Mouse (Mus musculus) activated CD4-positive, CD25-positive, alpha-beta regulatory T cell, adult 9 weeks (primary cell): ENCODE results near the gene Hist1h3f. TPM values are rescaled to one million over a fixed set of nuclear protein-coding genes. Genes with fewer than 3 reads are reported as not detected.

Source experiments
- polyA plus RNA-seq: library from polyadenylated mRNA; unstranded; fragments of 100-300 nt; shearing (Covaris generic); gene quantifications from one replicate; pipeline ENCODE4 v1.2.1, GENCODE M21; 2017

The Hist1h3f gene
- not detected for polyA plus RNA-seq

DNA sequence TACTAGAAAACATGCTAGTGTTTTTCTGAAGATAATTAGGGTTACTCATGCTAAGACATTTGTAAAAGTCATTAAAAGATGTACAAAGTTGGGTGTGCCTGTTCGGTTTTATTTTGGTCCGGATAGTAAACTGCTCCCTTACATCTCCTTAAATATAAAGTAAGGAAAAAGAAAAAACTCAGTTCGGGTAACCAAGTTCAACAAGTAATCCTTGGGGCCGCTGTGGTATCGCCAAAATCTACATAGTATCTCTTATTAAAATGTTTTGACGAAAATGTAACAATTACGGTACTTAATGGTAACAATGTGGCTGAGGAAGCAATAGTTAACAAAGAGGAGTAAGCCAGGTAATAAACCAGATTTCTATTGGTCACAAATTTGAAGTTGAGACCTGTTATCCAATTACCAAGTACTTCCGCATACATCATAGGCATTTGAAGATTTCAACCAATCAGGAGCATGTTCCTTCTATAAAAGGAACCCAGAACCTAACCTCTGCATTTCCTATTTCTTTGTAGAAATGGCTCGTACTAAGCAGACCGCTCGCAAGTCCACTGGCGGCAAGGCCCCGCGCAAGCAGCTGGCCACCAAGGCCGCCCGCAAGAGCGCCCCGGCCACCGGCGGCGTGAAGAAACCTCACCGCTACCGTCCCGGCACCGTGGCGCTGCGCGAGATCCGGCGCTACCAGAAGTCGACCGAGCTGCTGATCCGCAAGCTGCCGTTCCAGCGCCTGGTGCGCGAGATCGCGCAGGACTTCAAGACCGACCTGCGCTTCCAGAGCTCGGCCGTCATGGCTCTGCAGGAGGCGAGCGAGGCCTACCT is at the start of gene Hist1h3f:
Hist1h3f (plus strand) TSS at position 88 of the 822 bp plus-strand sequence.

DNA sequence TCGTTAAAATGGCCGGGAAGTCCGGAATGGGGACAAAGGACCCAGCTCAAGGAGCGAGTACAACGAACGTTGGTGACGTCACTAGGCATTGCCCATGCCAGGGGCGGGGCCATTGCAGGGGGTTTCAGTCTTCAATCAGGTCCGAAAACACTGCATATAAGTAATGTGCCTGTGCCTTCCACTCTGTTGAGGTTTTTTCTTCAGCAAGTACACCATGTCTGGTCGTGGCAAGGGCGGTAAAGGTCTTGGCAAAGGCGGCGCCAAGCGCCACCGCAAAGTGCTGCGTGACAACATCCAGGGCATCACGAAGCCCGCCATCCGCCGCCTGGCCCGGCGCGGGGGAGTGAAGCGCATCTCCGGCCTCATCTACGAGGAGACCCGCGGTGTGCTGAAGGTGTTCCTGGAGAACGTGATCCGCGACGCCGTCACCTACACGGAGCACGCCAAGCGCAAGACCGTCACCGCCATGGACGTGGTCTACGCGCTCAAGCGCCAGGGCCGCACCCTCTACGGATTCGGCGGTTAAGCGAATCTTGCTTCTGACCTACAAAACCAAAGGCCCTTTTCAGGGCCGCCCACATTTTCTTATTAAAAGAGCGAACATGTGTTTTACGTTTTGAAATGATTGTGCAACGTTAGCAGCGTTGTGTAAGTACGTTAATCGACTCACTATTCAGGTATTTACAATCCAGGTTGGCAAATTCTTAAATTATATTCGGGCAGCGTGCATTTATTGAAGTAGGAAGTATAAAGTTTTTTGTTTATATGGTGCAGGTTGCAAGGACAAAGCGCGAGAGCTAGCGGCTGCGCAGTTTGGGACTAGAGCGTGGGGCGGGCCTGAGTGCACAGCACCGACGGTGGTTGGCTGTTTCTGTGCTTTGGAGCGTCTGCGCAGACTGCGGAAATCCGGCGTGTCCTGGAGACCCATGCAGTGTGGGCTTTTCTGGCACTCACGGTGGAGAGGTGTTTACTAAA is 12.7 kb upstream of the Hist1h3f start, which contains the start of gene Hist1h4h:
Hist1h4h (plus strand) TSS at position 150 of the 975 bp plus-strand sequence.

DNA sequence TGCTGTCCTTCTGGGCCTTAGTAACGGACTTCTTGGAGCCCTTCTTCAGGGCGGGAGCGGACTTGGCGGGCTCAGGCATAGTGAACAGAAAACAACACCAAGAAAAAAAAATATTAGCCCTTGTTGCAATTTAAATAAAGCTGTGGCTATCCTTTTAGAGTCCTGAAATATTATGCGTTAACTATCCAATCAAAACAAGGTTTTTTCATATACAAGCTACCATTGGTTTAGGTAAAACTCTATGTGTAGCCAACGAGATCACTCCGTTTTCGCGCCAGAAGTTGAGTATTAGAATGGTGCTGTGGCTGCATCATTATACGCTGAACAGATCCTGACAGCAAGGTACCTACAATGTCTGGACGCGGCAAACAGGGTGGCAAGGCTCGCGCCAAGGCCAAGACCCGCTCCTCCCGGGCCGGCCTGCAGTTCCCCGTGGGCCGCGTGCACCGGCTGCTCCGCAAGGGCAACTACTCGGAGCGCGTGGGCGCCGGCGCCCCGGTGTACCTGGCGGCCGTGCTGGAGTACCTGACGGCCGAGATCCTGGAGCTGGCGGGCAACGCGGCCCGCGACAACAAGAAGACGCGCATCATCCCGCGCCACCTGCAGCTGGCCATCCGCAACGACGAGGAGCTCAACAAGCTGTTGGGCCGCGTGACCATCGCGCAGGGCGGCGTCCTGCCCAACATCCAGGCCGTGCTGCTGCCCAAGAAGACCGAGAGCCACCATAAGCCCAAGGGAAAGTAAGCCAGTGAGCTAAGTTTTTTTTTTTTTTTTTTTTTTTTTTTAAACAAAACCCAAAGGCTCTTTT is 10.1 kb upstream of the Hist1h3f start, which contains the start of gene Hist1h2af:
Hist1h2af (plus strand) TSS at position 347 of the 808 bp plus-strand sequence.

DNA sequence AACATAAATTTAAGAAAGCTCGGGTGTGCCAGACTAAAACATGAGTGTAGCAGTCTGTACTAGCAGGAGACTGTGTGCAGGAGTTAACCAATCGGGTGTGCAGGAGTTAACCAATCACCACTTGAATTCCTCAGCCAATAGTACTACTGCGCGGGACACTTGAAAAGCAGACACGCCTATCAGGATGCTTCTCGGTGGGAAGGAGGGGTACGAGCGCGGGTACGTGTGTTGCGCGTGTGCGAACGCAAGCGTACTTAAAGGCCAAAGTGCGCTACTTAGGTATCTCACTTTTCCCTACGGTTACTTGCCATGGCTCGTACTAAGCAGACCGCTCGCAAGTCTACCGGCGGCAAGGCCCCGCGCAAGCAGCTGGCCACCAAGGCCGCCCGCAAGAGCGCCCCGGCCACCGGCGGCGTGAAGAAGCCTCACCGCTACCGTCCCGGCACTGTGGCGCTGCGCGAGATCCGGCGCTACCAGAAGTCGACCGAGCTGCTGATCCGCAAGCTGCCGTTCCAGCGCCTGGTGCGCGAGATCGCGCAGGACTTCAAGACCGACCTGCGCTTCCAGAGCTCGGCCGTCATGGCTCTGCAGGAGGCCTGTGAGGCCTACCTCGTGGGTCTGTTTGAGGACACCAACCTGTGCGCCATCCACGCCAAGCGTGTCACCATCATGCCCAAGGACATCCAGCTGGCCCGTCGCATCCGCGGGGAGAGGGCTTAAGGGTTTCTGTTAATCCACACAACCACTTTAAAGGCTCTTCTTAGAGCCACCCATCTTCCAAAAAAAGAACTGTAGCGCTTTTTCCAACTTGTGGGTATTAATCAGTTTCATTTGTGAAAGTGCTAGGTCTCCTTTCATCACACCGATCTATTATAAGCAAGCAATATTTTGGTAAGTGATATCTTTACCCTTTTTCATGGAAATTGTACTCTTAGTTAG is 8.4 kb upstream of the Hist1h3f start, which contains the start of gene Hist1h3g:
Hist1h3g (plus strand) TSS at position 286 of the 939 bp plus-strand sequence.

DNA sequence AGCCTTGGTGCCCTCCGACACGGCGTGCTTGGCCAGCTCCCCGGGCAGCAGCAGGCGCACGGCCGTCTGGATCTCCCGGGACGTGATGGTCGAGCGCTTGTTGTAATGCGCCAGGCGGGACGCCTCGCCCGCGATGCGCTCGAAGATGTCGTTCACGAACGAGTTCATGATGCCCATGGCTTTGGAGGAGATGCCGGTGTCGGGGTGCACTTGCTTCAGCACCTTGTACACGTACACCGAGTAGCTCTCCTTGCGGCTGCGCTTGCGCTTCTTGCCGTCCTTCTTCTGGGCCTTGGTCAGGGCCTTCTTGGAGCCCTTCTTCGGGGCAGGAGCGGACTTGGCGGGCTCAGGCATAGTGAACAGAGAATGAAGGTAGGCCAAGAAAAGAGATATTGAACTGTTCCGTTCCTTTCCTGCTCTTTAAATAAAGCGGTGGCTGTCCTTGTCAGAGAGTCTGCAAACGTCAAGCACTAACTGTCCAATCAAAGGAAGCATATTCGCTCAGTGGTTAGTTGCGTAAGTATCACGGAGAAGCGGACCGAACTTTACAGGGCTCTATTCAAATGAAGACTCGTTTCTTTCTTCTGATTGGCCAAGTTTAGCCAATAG is 749 bp upstream of the Hist1h3f start, which contains the start of gene Hist1h2bh:
Hist1h2bh (minus strand) TSS at position 394 of the 609 bp plus-strand sequence.

DNA sequence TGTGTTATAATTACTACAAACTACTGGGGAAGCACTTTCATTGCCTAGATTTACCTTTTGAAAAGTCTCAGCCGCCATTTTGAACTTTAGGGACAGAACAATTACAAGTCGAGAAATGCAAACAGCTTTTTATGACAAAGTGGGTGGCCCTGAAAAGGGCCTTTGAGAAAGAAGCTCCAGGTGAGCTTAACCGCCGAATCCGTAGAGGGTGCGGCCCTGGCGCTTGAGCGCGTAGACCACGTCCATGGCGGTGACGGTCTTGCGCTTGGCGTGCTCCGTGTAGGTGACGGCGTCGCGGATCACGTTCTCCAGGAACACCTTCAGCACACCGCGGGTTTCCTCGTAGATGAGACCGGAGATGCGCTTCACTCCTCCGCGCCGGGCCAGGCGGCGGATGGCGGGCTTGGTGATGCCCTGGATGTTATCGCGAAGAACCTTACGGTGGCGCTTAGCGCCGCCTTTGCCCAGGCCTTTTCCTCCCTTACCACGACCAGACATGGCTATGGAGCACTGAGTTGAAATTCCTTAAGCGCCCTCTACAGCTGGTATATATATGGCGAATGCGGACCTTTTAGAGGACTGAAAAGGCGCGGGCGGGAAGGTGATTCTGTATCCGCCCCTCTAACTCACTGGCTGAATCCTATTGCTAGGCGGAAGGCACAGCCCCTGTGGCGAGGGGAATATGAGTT is 7.4 kb downstream of the Hist1h3f start, which contains the start of gene Hist1h4f:
Hist1h4f (minus strand) TSS at position 503 of the 689 bp plus-strand sequence.

DNA sequence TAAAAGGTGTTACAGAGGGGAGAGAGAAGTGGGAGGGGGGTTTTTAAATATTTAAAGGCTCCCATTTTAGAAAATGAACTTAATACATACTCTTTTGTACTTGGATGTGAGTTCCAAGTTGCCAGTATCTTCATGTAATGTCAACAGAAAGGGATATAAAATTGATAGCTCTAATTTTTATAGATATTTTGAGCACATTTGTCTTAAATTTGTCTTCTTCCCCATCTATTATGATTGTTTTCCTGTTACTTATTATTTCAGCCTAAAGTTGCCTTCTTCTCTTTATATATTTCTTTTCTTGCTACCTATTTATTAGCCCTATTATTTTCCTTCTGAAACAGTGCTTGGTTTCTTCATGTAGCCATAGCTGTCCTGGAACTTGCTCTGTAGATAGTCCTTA is 9.1 kb downstream of the Hist1h3f start, which contains the start of gene Hist1h1d:
Hist1h1d (plus strand) TSS at position 301 of the 400 bp plus-strand sequence.

DNA sequence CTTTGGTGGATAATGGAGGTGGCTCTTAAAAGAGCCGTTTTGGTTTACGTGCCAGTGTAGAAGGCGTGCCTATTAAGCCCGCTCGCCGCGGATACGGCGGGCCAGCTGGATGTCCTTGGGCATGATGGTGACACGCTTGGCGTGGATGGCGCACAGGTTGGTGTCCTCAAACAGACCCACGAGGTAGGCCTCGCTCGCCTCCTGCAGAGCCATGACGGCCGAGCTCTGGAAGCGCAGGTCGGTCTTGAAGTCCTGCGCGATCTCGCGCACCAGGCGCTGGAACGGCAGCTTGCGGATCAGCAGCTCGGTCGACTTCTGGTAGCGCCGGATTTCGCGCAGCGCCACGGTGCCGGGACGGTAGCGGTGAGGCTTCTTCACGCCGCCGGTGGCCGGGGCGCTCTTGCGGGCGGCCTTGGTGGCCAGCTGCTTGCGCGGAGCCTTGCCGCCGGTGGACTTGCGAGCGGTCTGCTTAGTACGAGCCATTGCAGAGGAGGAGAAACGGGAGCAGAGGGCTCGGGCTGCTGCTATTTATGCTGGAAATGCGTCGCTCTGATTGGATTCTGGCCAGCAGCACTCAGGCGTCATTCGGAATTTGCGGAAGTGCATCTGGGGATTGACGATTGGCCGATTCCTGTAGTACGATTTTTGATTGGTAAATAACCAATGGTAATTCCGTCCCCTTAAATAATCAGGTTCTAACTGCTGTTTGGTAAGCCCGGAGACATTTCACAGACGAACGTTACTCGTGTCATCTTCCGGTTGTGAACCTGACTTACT is 18.2 kb downstream of the Hist1h3f start, which contains the start of gene Hist1h3e:
Hist1h3e (minus strand) TSS at position 487 of the 777 bp plus-strand sequence.

DNA sequence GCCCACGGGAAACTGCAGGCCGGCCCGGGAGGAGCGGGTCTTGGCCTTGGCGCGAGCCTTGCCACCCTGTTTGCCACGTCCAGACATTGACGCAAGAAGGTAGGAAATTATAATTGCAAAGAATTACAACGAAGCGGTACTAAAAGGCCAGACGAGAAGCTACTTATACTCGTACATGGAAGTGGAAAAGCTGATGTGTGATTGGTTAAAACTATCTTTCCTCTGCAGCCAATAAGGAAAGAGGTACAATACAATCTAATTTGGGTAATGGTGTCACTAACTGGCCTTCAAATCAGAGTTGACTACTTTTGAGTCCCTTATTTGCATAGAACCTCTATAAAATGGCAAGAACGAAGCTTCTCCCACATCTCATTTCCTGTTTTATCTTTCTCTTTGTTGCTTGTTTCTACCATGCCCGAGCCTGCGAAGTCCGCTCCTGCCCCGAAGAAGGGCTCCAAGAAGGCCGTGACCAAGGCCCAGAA is 27.2 kb downstream of the Hist1h3f start, which contains the start of the genes Hist1h2ae and Hist1h2bg:
Hist1h2ae (minus strand) TSS at position 199 of the 482 bp plus-strand sequence.
Hist1h2bg (plus strand) TSS at position 375 of the 482 bp plus-strand sequence.

DNA sequence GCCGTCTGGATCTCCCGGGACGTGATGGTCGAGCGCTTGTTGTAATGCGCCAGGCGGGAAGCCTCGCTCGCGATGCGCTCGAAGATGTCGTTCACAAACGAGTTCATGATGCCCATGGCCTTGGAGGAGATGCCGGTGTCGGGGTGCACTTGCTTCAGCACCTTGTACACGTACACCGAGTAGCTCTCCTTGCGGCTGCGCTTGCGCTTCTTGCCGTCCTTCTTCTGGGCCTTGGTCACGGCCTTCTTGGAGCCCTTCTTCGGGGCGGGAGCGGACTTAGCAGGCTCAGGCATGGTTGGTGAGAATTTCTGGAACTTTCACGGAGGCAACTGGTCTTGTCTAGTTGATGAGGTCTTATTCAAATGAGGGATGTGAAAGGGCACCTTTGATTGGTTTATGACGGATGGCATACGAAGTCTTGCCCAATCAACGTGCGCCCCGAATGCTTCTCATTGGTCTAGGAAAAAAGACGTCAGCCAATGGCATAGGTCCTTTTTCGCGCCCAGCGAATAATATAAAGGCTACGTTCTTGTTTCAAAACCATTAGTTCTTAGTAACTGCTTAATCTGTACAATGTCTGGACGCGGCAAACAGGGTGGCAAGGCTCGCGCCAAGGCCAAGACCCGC is 30.2 kb downstream of the Hist1h3f start, which contains the start of the genes Hist1h2bf and Hist1h2ad:
Hist1h2bf (minus strand) TSS at position 299 of the 627 bp plus-strand sequence.
Hist1h2ad (plus strand) TSS at position 484 of the 627 bp plus-strand sequence.

DNA sequence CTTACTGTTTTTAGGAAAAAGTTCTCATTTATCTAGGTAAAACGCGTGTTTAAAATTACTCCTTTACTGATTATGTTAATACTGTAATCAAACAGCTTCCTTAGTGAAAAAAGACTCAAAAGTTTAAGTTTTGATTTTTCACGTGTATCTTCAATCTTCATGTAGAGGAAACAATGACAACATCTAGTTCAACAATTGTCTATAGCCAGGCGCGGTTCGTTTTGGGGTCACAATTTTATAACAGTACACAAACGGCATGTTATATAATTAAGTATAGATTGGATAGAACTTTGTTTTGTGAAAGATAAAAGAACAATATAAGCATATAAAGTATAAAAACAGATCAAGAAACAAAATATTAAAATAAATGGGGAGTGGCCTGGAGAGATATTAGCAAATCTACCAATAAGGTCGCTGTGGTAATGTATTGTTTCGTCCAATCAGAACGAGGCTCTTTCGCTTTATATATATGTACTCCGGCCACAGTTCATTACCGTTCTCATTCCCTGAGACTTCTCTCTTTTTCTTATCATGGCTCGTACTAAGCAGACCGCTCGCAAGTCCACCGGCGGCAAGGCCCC is 31.5 kb downstream of the Hist1h3f start, which contains the start of gene Hist1h3d:
Hist1h3d (plus strand) TSS at position 493 of the 581 bp plus-strand sequence.

DNA sequence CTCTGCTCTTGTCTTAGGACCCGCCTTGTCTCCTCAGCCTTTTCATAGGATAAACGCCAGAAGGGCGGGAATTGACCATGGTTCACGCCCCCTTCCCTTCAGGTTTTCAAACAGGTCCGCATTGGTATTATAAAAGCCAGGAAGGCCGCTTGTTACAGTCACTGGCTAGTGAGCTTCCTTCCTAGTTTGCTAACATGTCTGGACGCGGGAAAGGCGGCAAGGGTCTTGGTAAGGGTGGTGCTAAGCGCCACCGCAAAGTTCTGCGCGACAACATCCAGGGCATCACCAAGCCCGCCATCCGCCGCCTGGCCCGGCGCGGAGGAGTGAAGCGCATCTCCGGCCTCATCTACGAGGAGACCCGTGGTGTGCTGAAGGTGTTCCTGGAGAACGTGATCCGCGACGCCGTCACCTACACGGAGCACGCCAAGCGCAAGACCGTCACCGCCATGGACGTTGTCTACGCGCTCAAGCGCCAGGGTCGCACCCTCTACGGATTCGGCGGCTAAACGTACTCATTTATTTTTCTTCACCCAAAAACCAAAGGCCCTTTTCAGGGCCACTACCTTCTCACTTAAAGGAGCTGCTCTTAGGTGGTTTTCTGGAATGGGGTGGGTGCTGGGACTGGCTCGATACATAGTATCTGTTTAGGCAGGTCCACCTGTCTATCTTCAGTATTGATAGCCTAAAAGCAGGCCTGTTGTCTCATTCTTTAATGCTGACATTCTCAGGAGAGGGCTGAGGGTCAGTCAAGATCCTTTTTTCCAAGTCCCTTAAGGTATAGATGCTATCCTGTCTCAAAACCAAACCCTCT is 37.8 kb downstream of the Hist1h3f start, which contains the start of gene Hist1h4d:
Hist1h4d (plus strand) TSS at position 191 of the 811 bp plus-strand sequence.

